Comparison of ENCODE assay signal across 11 mouse cellular contexts in genomic region chr8:104234573-104234972, GRCm38 (mm10). TPM values are rescaled to one million over a fixed set of nuclear protein-coding genes. Genes with fewer than 3 reads are reported as not detected.
DNase-seq lines count a peak whose midpoint lies in the region; ATAC-seq and TF ChIP-seq lines count a peak whose summit lies in the region.
"Had no signal": no experiment of that assay in that cellular context is flagged by ENCODE, and none has a peak within 500 bp of the region (broad histone marks: within the 10 kb centered on the region; RNA-seq: fewer than 3 reads in every experiment).

No protein-coding gene starts in this region.

- H3K4me2 ChIP-seq in forebrain, embryonic 14.5 days (ENCODE audit: low read length) = no peak overlapping the region
- no peak overlapping the region for H3K4me2 ChIP-seq in forebrain, embryonic 15.5 days (replicated peaks)
- H3K4me2 ChIP-seq in lung, embryonic 14.5 days = no peak overlapping the region
- no peak overlapping the region for H3K4me2 ChIP-seq in midbrain, postnatal 0 days (ENCODE audit: low read depth, low read length, poor library complexity, severe bottlenecking)
- no peak overlapping the region for H3K4me2 ChIP-seq in heart, embryonic 12.5 days

- 51% methylated on average over 6 of the region's 6 CpGs for WGBS in forebrain, embryonic 14.5 days
- 45% methylated on average over 6 of the region's 6 CpGs for WGBS in forebrain, embryonic 15.5 days
- WGBS in lung, embryonic 14.5 days = 37% methylated on average over 6 of the region's 6 CpGs
- 45% methylated on average over 6 of the region's 6 CpGs for WGBS in midbrain, postnatal 0 days
- WGBS in heart, embryonic 12.5 days = 38% methylated on average over 6 of the region's 6 CpGs

- peak; percentile 13 for DNase-seq in forebrain, embryonic 14.5 days (ENCODE audit: low spot score)
- peak; percentile 67 for DNase-seq in lung, embryonic 14.5 days
- no peak for DNase-seq in lung, postnatal 36 days
- peak; percentile 48 for DNase-seq in midbrain, postnatal 0 days (ENCODE audit: low spot score)
- no peak for DNase-seq in thymus, postnatal 4 days

- peaks cover 94% of the 10 kb centered on the region for H3K36me3 ChIP-seq in forebrain, embryonic 14.5 days (ENCODE audit: control insufficient read depth, insufficient read depth, low read length)
- H3K36me3 ChIP-seq in forebrain, embryonic 15.5 days = peaks cover 85% of the 10 kb centered on the region
- peaks cover 53% of the 10 kb centered on the region for H3K36me3 ChIP-seq in lung, embryonic 14.5 days (ENCODE audit: insufficient read depth)
- peaks cover 80% of the 10 kb centered on the region for H3K36me3 ChIP-seq in midbrain, postnatal 0 days (ENCODE audit: insufficient read depth, low read length)
- peaks cover 89% of the 10 kb centered on the region for H3K36me3 ChIP-seq in heart, embryonic 12.5 days

- no peaks in the 10 kb centered on the region for H3K9me3 ChIP-seq in forebrain, embryonic 14.5 days (replicated peaks; ENCODE audit: control insufficient read depth, low read length)
- no peaks in the 10 kb centered on the region for H3K9me3 ChIP-seq in forebrain, embryonic 15.5 days
- H3K9me3 ChIP-seq in lung, embryonic 14.5 days (ENCODE audit: low read depth, low read length) = no peaks in the 10 kb centered on the region
- no peaks in the 10 kb centered on the region for H3K9me3 ChIP-seq in midbrain, postnatal 0 days (ENCODE audit: low read length)
- H3K9me3 ChIP-seq in heart, embryonic 12.5 days (replicated peaks) = no peaks in the 10 kb centered on the region

- H3K4me3 ChIP-seq in forebrain, embryonic 14.5 days (ENCODE audit: low read depth, low read length) = no peak overlapping the region
- no peak overlapping the region for H3K4me3 ChIP-seq in forebrain, embryonic 15.5 days
- H3K4me3 ChIP-seq in lung, embryonic 14.5 days (ENCODE audit: low read depth, low read length) = no peak overlapping the region
- no peak overlapping the region for H3K4me3 ChIP-seq in embryonic fibroblast, embryonic 13.5 days (ENCODE audit: insufficient read depth, low read length)
- H3K4me3 ChIP-seq in midbrain, postnatal 0 days (ENCODE audit: low read depth, low read length) = no peak overlapping the region
- H3K4me3 ChIP-seq in heart, embryonic 12.5 days = no peak overlapping the region

- ATAC-seq in forebrain, embryonic 14.5 days = no peak
- ATAC-seq in forebrain, embryonic 15.5 days (replicated peaks) = no peak; the same call in 1 of the 2 replicates
- no peak for ATAC-seq in lung, embryonic 14.5 days (ENCODE audit: insufficient read depth)
- ATAC-seq in midbrain, postnatal 0 days (ENCODE audit: low FRiP score) = 0 out of 2 replicates have a peak, but pooled peaks have one; percentile 49
- ATAC-seq in heart, embryonic 12.5 days (ENCODE audit: insufficient number of reproducible peaks, low FRiP score) = no peak

- no peak for TF ChIP-seq POLR2A in embryonic fibroblast, embryonic 13.5 days (IDR thresholded peaks at IDR 0.05; ENCODE audit: low read depth, low read length)

- peak; percentile 69 for TF ChIP-seq CTCF in lung, embryonic 14.5 days (IDR thresholded peaks at IDR 0.05; ENCODE audit: low read depth)
- TF ChIP-seq CTCF in embryonic fibroblast, embryonic 13.5 days (IDR thresholded peaks at IDR 0.05; ENCODE audit: borderline replicate concordance, insufficient read depth, low read length) = peak; percentile 59; the same call in 1 of the 2 replicates
- peak; percentile 70 for TF ChIP-seq CTCF in midbrain, postnatal 0 days (IDR thresholded peaks at IDR 0.05)

- no peak overlapping the region for H3K27ac ChIP-seq in forebrain, embryonic 14.5 days (ENCODE audit: low read depth, low read length)
- H3K27ac ChIP-seq in forebrain, embryonic 15.5 days (replicated peaks) = no peak overlapping the region
- H3K27ac ChIP-seq in lung, embryonic 14.5 days (ENCODE audit: low read depth) = no peak overlapping the region
- H3K27ac ChIP-seq in embryonic fibroblast, embryonic 13.5 days (ENCODE audit: insufficient read depth, low read length) = no peak overlapping the region
- no peak overlapping the region for H3K27ac ChIP-seq in midbrain, postnatal 0 days (ENCODE audit: low read depth, low read length)
- no peak overlapping the region for H3K27ac ChIP-seq in heart, embryonic 12.5 days (ENCODE audit: poor library complexity, severe bottlenecking)
- H3K27ac ChIP-seq: macrophage had no signal

- H3K4me1 ChIP-seq in forebrain, embryonic 14.5 days (ENCODE audit: control insufficient read depth, insufficient read depth, low read length) = no peaks in the 10 kb centered on the region
- no peaks in the 10 kb centered on the region for H3K4me1 ChIP-seq in forebrain, embryonic 15.5 days
- H3K4me1 ChIP-seq in lung, embryonic 14.5 days (ENCODE audit: insufficient read depth) = no peaks in the 10 kb centered on the region
- H3K4me1 ChIP-seq in embryonic fibroblast, embryonic 13.5 days (ENCODE audit: control insufficient read depth, insufficient read depth, low read length) = no peaks in the 10 kb centered on the region
- no peaks in the 10 kb centered on the region for H3K4me1 ChIP-seq in midbrain, postnatal 0 days (ENCODE audit: insufficient read depth, low read length)
- H3K4me1 ChIP-seq in heart, embryonic 12.5 days (replicated peaks) = no peaks in the 10 kb centered on the region

- no peaks in the 10 kb centered on the region for H3K27me3 ChIP-seq in forebrain, embryonic 14.5 days (replicated peaks; ENCODE audit: control insufficient read depth, insufficient read depth, low read length)
- no peaks in the 10 kb centered on the region for H3K27me3 ChIP-seq in forebrain, embryonic 15.5 days
- no peaks in the 10 kb centered on the region for H3K27me3 ChIP-seq in lung, embryonic 14.5 days (ENCODE audit: insufficient read depth, low read length)
- H3K27me3 ChIP-seq in midbrain, postnatal 0 days (ENCODE audit: insufficient read depth, low read length) = no peaks in the 10 kb centered on the region
- no peaks in the 10 kb centered on the region for H3K27me3 ChIP-seq in heart, embryonic 12.5 days (replicated peaks)

- H3K9ac ChIP-seq in forebrain, embryonic 14.5 days (ENCODE audit: low read length) = no peak overlapping the region
- H3K9ac ChIP-seq in forebrain, embryonic 15.5 days (replicated peaks) = no peak overlapping the region
- H3K9ac ChIP-seq in lung, embryonic 14.5 days = no peak overlapping the region
- H3K9ac ChIP-seq in midbrain, postnatal 0 days (replicated peaks; ENCODE audit: low read length, poor library complexity, severe bottlenecking) = no peak overlapping the region
- H3K9ac ChIP-seq in heart, embryonic 12.5 days = no peak overlapping the region

RNA-seq across cellular contexts. Expression of gene Tk2, which starts 13.8 kb away (rescaled TPM):
- polyA plus RNA-seq in forebrain, embryonic 14.5 days (2014; fragmentation: Nextera tagmentation; extraction: Ambion mirVana) = 47.0 and 47.1 TPM in 2 replicates
- 46.8 and 50.8 TPM in 2 replicates for polyA plus RNA-seq in forebrain, embryonic 15.5 days (2015; fragmentation: Nextera tagmentation; extraction: Ambion mirVana)
- polyA plus RNA-seq in lung, embryonic 14.5 days (2014; fragmentation: Nextera tagmentation; extraction: Ambion mirVana) = 16.3 and 16.4 TPM in 2 replicates
- polyA plus RNA-seq in embryonic fibroblast, embryonic 13.5 days (2011; ENCODE audit: insufficient read length, low read depth, missing spikeins) = 12.8 and 16.9 TPM in 2 replicates
- total RNA-seq in midbrain, postnatal 0 days (2014; rRNA removed) = 36.6 and 45.8 TPM in 2 replicates
- polyA plus RNA-seq in midbrain, postnatal 0 days (2015; fragmentation: Nextera tagmentation; extraction: Ambion mirVana) = 42.1 and 48.1 TPM in 2 replicates
- polyA plus RNA-seq in heart, embryonic 12.5 days (2016; fragmentation: Nextera tagmentation; extraction: Ambion mirVana) = 13.2 and 13.6 TPM in 2 replicates

RNA-seq across cellular contexts. Expression of gene Cklf, which starts 16.1 kb away (rescaled TPM):
- polyA plus RNA-seq in forebrain, embryonic 14.5 days (2014; fragmentation: Nextera tagmentation; extraction: Ambion mirVana) = 22.2 and 26.8 TPM in 2 replicates
- polyA plus RNA-seq in forebrain, embryonic 15.5 days (2015; fragmentation: Nextera tagmentation; extraction: Ambion mirVana) = 31.9 and 37.6 TPM in 2 replicates
- 39.1 and 45.4 TPM in 2 replicates for polyA plus RNA-seq in lung, embryonic 14.5 days (2014; fragmentation: Nextera tagmentation; extraction: Ambion mirVana)
- 26.7 and 27.6 TPM in 2 replicates for polyA plus RNA-seq in embryonic fibroblast, embryonic 13.5 days (2011; ENCODE audit: insufficient read length, low read depth, missing spikeins)
- 21.5 and 21.7 TPM in 2 replicates for total RNA-seq in midbrain, postnatal 0 days (2014; rRNA removed)
- 29.6 and 31.3 TPM in 2 replicates for polyA plus RNA-seq in midbrain, postnatal 0 days (2015; fragmentation: Nextera tagmentation; extraction: Ambion mirVana)
- 30.5 and 34.1 TPM in 2 replicates for polyA plus RNA-seq in heart, embryonic 12.5 days (2016; fragmentation: Nextera tagmentation; extraction: Ambion mirVana)

RNA-seq across cellular contexts. Expression of gene Cmtm2a, which starts 58.4 kb away (rescaled TPM):
- polyA plus RNA-seq in forebrain, embryonic 14.5 days (2014; fragmentation: Nextera tagmentation; extraction: Ambion mirVana) = not detected in 2 replicates
- polyA plus RNA-seq in forebrain, embryonic 15.5 days (2015; fragmentation: Nextera tagmentation; extraction: Ambion mirVana) = not detected in 2 replicates
- not detected in 2 replicates for polyA plus RNA-seq in lung, embryonic 14.5 days (2014; fragmentation: Nextera tagmentation; extraction: Ambion mirVana)
- polyA plus RNA-seq in embryonic fibroblast, embryonic 13.5 days (2011; ENCODE audit: insufficient read length, low read depth, missing spikeins) = not detected in 2 replicates
- not detected in 2 replicates for total RNA-seq in midbrain, postnatal 0 days (2014; rRNA removed)
- polyA plus RNA-seq in midbrain, postnatal 0 days (2015; fragmentation: Nextera tagmentation; extraction: Ambion mirVana) = not detected in 2 replicates
- not detected in 2 replicates for polyA plus RNA-seq in heart, embryonic 12.5 days (2016; fragmentation: Nextera tagmentation; extraction: Ambion mirVana)
- total RNA-seq: gastrocnemius, adult 8-10 months had no signal
- polyA plus RNA-seq: large intestine, adult 2 months; macrophage had no signal

Comparison
In these comparisons a context has a peak if more than half of its experiments do, and no peak if none do; other contexts are left out.
1. DNase-seq: peak in forebrain, embryonic 14.5 days (single experiment), lung, embryonic 14.5 days (single experiment) and midbrain, postnatal 0 days (single experiment); none in lung, postnatal 36 days (single experiment) and thymus, postnatal 4 days (single experiment).
2. Peak in every context shown above with its lines, with median percentiles within 50 percentile points of each other: CTCF ChIP-seq.